Mouse (Mus musculus) embryonic stem cell, embryonic (primary cell): ENCODE results near the gene Auts2.

Source experiments
- CTCF ChIA-PET, 4 experiments: fragments of 300-600 bp in 2 of 4; fragments of 350-600 bp in 2 of 4; sonication (Branson Sonifier 250); formaldehyde crosslinking; loops; one replicate each; lab custom pipeline; 2022; ENCODE audit warnings: inconsistent platforms in 2 of 4; lab: Charles Lee
- POLR2A ChIA-PET, 4 experiments: fragments of 300-600 bp in 2 of 4; fragments of 350-600 bp in 2 of 4; sonication (Branson Sonifier 250); formaldehyde crosslinking; loops; one replicate each; lab custom pipeline; 2022; ENCODE audit warnings: antibody characterized with exemption in 4 of 4, inconsistent platforms in 1 of 4; lab: Charles Lee

Auts2 gene

DNA sequence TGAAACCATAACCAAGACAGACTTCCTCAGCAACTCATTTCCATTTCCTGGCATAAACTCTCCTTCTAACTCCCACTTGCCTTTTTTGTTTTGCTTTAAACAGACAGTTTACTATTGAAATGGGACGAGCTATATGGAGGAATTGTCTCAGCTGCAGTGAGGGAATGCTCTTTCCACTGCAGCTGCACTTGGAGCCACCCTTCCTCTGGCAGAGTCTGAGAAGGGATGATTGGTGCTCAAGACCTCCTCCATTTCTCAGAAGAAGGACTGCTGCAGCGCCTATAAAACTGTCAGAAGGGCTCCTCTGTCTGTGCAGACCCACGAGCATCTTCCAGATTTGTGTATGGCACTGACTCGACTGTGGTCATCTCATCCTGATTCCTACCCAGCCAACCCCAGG is 342.5 kb downstream of the Auts2 start:
- ChIA-PET CTCF (no interaction called here), POLR2A (interaction anchor here in 2 of 4 experiments (0.6 to 1.6 kb wide), 2 partner anchors 11 to 693 kb away, joined by 3 to 4 read pairs; no protein-coding TSS in a partner anchor)

DNA sequence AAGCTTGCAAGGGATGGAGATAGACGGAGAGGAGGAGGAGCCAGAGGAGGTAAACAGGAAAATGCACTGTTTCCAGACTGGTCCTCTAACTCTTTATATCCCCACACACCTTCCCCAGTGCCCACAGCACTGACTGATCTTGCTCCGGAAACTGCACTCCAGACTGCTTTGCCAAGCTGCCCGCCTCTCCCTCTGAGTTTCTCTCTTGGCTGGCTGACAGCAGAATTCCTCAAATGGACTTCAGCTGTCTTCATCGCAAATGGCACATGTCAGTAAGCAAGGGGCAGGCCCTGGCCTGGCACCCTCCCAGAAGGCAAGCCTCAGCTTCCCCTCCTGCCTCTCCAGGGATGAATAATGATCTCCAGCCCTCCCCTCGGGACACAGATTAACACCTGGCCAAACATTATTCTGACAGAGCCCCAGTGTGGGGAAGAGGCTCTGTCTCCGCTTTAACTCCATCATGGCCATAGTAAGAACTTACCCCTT is 348.1 kb downstream of the Auts2 start:
- CTCF ChIA-PET, result interaction anchor here in 1 of 4 experiments (1.0 kb wide), 1 partner anchor 235 kb away, joined by 3 read pairs; no protein-coding TSS in a partner anchor
- POLR2A ChIA-PET, result no interaction called here

DNA sequence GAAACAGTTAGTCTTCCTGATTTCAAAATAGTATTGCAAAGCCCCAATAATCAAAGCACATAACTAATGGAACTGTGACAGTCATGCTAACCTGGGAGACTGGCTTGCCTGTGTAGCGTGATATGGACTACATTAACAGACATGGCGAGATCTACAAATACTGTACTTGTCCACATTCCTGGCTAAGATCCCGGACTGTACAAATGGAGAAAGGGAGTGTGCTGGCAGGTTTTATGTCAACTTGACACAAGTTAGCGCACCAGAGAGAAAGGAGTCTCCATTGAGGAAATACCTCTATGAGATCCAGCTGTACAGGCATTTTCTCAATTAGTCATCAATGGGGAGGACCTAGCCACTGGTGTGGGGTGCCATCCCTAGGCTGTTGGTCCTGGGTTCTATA is 353.0 kb downstream of the Auts2 start:
- ChIA-PET CTCF (no interaction called here), POLR2A (interaction anchor here in 1 of 4 experiments (0.7 kb wide), 1 partner anchor 217 kb away, joined by 4 read pairs; no protein-coding TSS in a partner anchor)

DNA sequence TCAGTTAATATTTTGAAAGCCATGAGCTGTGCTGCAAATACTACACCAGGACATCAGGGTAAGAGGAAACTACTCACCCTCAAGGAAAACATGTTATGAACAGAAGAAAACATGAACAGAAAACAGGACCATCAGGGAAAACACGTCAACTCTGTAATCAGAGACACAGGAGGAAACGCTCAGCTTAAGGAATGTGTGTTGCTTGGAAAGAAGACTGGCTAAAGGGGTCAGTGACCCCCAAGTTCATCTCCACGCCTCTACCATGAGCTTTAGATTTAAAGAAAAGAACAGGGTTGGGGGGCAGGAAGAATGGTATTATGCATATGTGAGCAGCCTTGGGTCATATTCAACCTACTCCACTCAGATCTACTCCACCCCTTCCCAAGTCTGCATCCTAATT is 356.5 kb downstream of the Auts2 start:
- ChIA-PET POLR2A (interaction anchor here in 3 of 4 experiments (0.6 kb wide), 3 partner anchors 26 to 576 kb away, joined by 7 to 11 read pairs (median 11); partner anchors contain the start of gene Auts2 (in 1 of the 3)), CTCF (no interaction called here)

DNA sequence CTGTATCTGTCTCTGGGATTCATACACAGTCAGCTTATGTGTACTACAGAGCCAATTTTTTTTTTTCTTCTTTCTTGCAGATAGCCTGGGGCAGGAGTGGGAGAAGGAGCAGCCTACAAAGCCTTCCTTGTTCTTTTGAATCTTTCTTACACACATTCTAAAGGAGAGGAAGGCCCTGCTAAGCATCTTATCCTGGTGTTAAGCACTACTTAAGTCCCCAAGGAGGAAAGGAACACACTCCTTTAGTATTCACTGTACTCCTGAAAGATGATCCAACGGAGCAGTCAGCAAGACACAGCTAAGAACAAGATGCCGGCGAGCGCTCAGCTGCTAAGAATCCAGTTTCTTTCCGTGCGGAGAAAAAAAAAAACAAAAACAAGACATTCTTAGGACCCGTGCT is 356.9 kb downstream of the Auts2 start:
- POLR2A ChIA-PET, result interaction anchor here in 3 of 4 experiments (0.6 kb wide), 3 partner anchors 27 to 576 kb away, joined by 7 to 11 read pairs (median 11); partner anchors contain the start of gene Auts2 (in 1 of the 3)
- CTCF ChIA-PET, result no interaction called here

DNA sequence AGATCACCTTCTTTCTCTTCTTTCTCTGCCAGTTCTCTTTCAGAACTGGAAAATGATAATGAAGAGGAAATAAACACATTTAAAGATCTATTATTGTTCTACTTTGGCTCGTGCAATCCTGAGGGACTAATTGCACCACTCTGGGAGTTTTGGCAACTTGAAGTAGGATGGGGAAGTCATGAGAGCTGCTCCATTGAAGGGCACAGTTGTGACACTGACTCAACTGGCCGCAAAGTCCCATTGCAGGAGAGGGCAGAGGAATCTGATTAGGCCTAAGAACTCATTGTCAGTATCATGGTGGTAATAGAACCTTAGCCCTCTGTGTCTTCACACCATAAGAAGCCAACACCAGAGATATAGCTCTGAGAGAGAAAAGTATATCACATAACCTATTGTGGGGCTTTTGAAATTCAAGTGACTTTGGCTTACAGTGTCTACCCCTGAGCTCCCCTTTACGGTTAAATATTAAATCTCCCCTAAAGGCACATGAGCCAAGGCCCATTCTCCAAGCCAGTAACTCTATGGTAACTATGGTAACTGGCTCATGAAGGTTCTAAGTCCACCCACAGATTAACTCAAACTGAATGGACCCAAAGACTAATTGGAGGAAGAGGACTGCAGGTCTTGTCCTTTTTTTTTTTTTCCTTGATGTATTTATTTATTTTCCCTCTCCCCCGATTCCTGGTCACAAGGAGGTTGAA is 358.6 kb downstream of the Auts2 start:
- POLR2A ChIA-PET, result interaction anchor here in 1 of 4 experiments (0.7 to 1.4 kb wide), 2 partner anchors 12 to 612 kb away, joined by 3 to 4 read pairs; no protein-coding TSS in a partner anchor
- CTCF ChIA-PET, result no interaction called here

DNA sequence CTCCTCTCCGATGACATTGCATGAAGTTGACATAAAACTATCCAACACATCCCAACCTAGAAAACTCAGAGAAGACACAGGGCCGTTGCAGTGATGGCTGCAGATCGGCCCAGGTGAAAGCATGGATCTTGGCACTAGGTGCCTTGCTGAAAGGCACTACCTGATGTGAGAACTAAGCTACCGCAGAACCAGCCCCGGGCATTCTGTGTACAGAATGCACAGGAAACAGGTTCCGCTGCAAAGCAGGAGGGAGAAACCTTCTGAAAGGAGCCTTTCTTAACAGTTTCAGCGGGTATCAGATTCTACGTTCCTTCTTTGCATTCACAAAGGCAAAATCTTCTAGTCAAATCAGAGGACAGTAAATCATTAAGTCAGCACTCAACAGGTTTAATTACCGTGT is 361.1 kb downstream of the Auts2 start:
- CTCF ChIA-PET, result interaction anchor here in 1 of 4 experiments (0.6 kb wide), 1 partner anchor 442 kb away, joined by 3 read pairs; no protein-coding TSS in a partner anchor

DNA sequence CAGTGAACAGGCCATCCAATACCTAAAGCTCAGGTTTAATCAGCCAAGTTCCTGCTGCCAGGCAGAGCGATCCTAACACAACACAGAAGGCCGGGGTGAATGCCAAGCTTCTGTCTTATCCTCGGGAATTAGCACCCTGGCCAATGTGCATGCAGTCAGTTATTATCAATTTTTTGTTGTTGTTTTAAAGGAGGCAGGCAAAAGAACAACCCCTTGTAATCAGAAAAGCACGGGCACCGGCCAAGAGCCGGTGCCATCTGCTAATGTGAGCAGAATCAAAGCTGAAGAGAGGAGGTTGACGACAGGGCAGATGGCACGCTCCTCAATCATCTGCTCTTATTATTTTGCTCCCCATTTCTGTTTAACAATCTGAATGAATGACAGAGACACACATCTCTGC is 373.1 kb downstream of the Auts2 start:
- POLR2A ChIA-PET, result no interaction called here
- CTCF ChIA-PET, result no interaction called here

More for the DNA sequence above, 361.1 kb downstream of the Auts2 start:
- POLR2A ChIA-PET, result interaction anchor here in 1 of 4 experiments (1.2 kb wide), 1 partner anchor 9 kb away, joined by 4 read pairs; no protein-coding TSS in a partner anchor

DNA sequence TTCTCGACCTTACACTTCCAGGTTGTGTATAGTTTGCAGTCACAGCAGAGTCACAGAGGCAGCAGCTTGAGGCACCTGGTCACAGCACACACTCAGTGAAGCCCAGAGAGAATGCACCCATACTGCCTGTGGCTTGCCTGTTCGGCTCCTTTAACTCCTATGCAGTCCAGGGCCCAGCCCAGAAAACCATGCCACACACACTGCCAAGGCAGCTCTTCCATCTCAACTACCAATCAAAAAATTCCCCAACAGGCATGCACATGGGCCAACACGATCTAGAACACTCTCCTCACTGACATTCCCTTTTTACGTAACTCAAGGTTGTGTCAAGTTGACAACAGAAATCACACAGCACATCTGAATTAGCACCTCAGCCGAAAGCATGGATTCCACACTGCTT is 374.3 kb downstream of the Auts2 start:
- CTCF ChIA-PET, result no interaction called here
- POLR2A ChIA-PET, result no interaction called here

DNA sequence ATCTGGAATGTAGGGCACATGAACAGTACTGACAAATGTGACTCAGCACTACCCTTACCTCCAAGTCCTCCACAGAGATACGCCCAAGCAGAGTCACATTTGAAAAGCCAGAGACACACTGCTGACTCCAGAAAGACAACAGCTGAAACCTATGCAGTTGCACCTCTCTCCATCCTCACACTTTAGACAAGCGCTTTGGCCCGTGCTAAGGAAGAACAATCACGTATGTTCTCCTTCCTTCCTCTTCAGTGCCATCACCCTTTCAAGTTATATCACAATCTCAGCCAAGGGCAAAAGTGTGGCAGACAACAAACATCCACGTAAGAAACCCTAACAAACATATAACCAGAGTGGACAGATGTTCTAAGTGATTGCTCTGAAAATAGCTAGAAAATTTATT is 374.9 kb downstream of the Auts2 start:
- ChIA-PET CTCF (no interaction called here), POLR2A (no interaction called here)

DNA sequence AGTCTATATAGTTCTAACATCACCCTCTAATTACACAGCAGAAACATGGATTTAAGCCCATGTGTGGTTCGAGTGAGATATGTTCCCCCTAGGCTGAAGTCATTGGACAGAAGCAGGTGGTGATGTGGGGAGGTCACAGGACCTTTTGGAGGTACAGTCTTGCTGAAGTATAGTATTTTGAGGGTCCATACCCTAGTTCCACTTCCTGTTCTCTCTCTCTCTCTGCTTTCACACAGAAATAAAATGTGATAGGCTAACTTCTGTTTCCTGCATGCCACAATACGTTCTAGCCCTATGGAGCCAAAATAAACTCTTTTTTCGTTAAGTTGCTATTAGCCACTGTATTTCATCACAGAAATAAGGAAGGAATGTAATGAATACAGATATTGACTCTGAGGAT is 376.6 kb downstream of the Auts2 start:
- POLR2A ChIA-PET, result no interaction called here
- CTCF ChIA-PET, result no interaction called here

DNA sequence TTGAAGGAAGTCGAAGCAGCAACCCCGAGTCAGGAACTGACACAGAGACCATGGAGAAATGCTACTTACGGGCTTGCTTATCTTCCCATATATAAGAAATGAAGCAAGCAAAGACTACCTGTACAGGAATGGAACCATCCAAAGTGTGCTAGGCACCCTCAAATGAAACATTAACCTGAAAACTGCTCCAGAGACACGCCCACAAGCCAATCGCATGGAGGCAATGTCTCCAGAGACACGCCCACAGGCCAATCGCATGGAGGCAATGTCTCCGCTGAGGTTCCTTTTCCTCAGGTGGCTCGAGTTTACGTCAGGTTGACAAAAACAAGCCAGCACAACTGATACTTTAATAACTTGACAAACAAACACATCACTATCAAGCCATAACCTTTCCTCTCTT is 379.2 kb downstream of the Auts2 start:
- ChIA-PET POLR2A (interaction anchor here in 2 of 4 experiments (0.7 to 0.8 kb wide), 3 partner anchors 16 to 1064 kb away, joined by 3 to 4 read pairs (median 4); no protein-coding TSS in a partner anchor), CTCF (no interaction called here)

DNA sequence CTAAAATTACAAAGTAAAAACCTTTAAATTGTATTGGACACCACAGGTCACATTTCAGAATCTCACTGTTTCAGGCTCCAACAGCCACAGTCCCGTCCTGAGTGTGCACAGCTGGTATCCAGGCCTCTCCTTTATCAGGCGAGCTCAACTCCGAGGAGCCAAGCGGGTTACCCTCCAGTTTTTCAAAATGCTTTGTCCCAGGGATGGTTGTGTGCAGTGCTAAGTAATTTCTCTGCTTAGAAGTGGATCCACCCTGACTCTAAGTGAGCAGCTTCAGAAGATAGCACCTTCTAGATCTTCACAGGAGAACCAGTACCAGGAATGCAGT is 381.0 kb downstream of the Auts2 start:
- POLR2A ChIA-PET, result no interaction called here
- CTCF ChIA-PET, result no interaction called here

DNA sequence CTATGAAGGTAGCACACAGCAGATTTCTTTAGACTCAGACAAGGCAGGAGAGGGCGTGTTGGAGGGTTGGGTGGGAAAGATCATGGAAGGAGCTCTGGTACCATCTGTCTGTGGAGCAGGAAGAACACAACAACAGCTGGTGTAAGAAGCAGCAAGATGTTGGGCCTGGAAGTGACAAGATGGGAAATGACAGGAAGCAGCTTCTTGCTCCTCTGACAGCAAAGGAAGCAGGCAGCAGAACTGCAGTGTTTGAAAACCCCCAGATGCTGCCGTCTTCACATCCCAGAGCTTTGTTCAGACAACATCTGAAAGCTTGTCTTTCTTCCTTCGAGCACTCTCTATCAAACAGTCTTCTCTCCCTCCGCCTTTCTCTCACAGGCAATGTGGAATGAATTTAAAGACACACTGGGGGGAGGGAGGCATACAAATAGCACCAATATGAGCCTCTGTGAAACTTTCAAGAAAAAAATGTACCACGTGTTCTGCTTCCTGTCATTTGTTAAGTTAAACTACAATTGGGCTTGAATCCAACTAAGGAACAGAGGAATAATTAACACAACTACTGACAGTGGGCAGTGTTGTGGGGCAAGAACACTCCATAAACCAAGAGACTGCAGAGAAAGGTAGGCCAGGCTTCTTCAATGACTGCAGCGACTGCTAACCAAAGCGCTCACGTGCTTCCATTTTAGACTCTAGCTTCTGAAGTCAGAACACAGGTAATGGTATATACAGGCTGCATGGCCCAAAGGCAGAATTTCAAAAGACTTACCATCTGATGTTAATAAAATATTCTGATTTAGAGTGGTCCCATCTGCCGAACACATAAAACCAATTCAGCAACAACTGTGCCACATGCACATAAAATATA is 381.6 kb downstream of the Auts2 start:
- POLR2A ChIA-PET, result no interaction called here
- CTCF ChIA-PET, result no interaction called here

DNA sequence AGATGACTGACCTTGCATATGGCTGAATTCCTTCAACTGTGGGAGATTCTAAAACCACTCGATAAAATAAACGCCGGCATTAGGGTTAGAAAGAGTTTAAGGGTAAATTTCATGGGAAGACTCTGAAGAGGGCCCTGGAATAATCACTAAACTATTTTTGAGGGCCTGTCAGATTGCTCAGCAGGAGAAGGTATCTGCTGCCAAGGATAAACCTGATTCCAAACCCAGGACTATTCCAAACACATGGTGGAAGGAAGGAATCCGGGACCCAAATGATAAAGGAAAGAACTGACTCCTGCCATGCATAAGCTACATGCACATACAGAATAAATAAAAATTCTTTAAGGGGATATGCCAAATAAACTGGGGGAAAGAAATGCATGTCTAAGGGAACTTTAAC is 399.0 kb downstream of the Auts2 start:
- CTCF ChIA-PET, result no interaction called here
- POLR2A ChIA-PET, result no interaction called here

DNA sequence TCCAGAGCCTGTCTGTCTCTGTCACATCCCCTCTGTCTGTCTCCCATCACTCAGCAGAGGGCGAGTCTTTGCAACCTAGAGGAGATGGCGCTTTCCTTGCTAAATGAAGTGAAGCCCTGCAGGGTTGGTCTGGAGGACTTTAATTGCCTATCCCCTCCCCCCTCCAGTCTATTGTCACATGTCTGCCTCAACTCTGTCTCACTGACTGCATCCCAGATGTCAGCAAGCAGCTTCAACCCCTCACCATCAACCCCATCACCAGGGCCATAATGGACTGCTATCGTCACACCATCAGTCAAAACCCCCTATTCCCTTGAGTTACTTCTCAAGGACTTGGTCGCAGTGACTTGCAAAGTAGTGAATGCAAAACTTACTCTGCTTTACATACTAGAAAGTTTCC is 402.3 kb downstream of the Auts2 start:
- POLR2A ChIA-PET, result no interaction called here
- CTCF ChIA-PET, result no interaction called here

DNA sequence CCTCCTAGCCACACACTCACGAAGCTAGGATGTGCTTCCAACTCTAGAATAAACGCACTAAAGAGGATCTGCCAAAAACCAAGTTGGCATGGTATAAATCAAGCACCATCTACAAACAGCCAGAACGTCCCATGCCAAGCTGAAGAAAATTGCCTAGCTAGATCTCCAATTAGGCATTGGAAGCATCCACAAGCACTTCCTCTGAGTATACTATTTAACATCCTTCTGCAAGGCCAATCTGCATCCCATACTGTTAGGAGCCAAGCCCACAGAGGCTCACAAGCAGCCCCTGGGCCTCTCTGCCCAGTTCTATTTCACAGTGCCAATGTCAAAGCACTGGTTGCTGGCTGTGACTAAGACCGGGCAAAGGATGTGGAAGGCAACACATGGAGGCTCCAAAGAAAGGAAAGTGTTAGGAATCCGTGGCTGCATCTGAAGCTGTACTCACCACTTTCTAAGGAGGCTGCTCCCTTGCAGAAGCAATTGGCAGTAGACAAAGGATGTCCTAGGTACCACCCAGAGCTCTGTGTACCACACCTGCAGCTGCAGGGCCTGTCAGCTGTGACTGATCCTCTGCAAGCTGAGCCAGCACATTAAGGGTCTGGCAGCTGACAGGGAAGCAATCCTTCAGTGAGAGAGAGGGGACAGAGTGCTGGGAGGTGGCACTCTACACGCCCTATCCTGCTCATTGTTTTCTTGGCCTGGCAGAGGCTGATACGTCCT is 407.0 kb downstream of the Auts2 start:
- CTCF ChIA-PET, result no interaction called here
- POLR2A ChIA-PET, result interaction anchor here in 1 of 4 experiments (1.1 kb wide), 1 partner anchor 8 kb away, joined by 3 read pairs; no protein-coding TSS in a partner anchor

DNA sequence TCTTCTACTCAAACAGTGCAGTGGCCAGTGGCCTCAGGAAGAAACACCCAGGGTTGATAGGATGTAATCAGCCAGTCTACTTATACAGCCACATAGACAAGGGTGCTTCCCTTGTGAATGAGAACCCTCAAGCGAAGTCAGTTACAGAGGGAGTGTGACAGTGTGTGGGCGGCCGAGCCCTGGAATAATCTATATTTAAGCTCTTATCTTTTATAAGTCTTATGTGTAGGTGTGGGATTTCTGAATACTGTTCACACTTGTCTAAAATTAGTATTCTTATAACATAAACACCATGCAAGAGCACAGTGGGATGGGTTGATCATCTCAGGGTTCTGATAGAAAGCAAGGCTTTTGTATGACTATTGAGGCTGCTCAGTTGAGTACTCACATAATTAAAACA is 411.2 kb downstream of the Auts2 start:
- POLR2A ChIA-PET, result interaction anchor here in 1 of 4 experiments (0.6 kb wide), 1 partner anchor 520 kb away, joined by 3 read pairs; no protein-coding TSS in a partner anchor
- CTCF ChIA-PET, result interaction anchor here in 1 of 4 experiments (0.7 kb wide), 1 partner anchor 39 kb away, joined by 3 read pairs; no protein-coding TSS in a partner anchor

DNA sequence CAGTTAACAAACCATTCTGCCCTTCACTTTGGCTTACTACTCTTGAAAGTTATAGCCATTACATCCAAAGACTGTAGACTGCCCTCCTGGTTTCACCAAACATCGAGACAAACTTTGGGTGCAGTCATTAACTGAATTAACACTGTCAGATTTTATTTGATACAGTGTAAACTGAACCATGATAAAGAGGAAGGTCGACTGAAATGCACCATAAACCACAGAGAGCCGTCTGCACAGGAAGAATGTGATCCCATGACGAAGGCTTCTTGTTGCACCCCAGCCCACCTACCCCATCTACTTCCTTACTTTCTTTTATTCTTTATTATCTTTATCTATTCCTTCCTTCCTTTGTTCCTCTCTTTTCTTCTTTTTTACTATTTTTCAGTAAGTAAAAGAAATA is 412.6 kb downstream of the Auts2 start:
- ChIA-PET CTCF (no interaction called here), POLR2A (no interaction called here)
